Mouse (Mus musculus): Measurements from ENCODE around the gene Fam189b.
"Not testable (repeated sequence)": the region's sequence is repeated elsewhere in the genome, so short reads cannot be mapped to it uniquely, and the experiment has no call there.

Fam189b gene

GRCm38 (mm10) chr3:89183058-89183958 lies at the start of gene Fam189b:
Gene Fam189b, plus strand, starts transcription at chr3:89183143.
- DNase-seq: peak; percentile 93

- no peak for DNase-seq
These were observed 49.2 kb upstream of the Fam189b start for GRCm38 (mm10) chr3:89133752-89134151.

GRCm38 (mm10) chr3:89135958-89136357 lies 47.0 kb upstream of the Fam189b start, which contains the start of gene Pklr:
Gene Pklr, plus strand, starts transcription at chr3:89136142.
- DNase-seq: no peak

GRCm38 (mm10) chr3:89136365-89136764 lies 46.6 kb upstream of the Fam189b start:
- DNase-seq: no peak

GRCm38 (mm10) chr3:89144821-89145220 lies 38.1 kb upstream of the Fam189b start:
- no peak for DNase-seq

GRCm38 (mm10) chr3:89145566-89145965 lies 37.4 kb upstream of the Fam189b start:
- no peak for DNase-seq

GRCm38 (mm10) chr3:89147101-89147978 lies 35.6 kb upstream of the Fam189b start:
- no peak for DNase-seq

- DNase-seq: no peak
These were observed 35.0 kb upstream of the Fam189b start for GRCm38 (mm10) chr3:89147979-89148311.

- DNase-seq: no peak
These were observed 34.4 kb upstream of the Fam189b start for GRCm38 (mm10) chr3:89148567-89148966.

GRCm38 (mm10) chr3:89152084-89152835 lies 30.7 kb upstream of the Fam189b start:
- DNase-seq: no peak

GRCm38 (mm10) chr3:89156951-89157350 lies 26.0 kb upstream of the Fam189b start:
- DNase-seq: no peak

- no peak for DNase-seq
These were observed 24.3 kb upstream of the Fam189b start for GRCm38 (mm10) chr3:89158651-89159050.

- DNase-seq: no peak
These were observed 23.7 kb upstream of the Fam189b start for GRCm38 (mm10) chr3:89159211-89159610.

GRCm38 (mm10) chr3:89159616-89160344 lies 23.2 kb upstream of the Fam189b start, which contains the start of gene Hcn3:
Gene Hcn3, minus strand, starts transcription at chr3:89160196.
- no peak for DNase-seq

GRCm38 (mm10) chr3:89161207-89161606 lies 21.7 kb upstream of the Fam189b start:
- not testable (repeated sequence) for DNase-seq

- no peak for DNase-seq
These were observed 21.2 kb upstream of the Fam189b start for GRCm38 (mm10) chr3:89161786-89162185.

GRCm38 (mm10) chr3:89163123-89163522 lies 19.8 kb upstream of the Fam189b start:
- no peak for DNase-seq

GRCm38 (mm10) chr3:89163643-89164245 lies 19.2 kb upstream of the Fam189b start:
- DNase-seq: no peak

GRCm38 (mm10) chr3:89164506-89165267 lies 18.3 kb upstream of the Fam189b start, which contains the start of gene Clk2:
Gene Clk2, plus strand, starts transcription at chr3:89164795.
- DNase-seq: peak; percentile 95

GRCm38 (mm10) chr3:89165268-89165870 lies 17.6 kb upstream of the Fam189b start:
- DNase-seq: no peak

Measured in layer of hippocampus, adult 9-11 months (tissue).